Mouse (Mus musculus): ENCODE measurements around the gene Jag1. TPM values are rescaled to one million over a fixed set of nuclear protein-coding genes. Genes with fewer than 3 reads are reported as not detected.

The Jag1 gene
- polyA plus RNA-seq, 1 experiment: 3.1 TPM

DNA sequence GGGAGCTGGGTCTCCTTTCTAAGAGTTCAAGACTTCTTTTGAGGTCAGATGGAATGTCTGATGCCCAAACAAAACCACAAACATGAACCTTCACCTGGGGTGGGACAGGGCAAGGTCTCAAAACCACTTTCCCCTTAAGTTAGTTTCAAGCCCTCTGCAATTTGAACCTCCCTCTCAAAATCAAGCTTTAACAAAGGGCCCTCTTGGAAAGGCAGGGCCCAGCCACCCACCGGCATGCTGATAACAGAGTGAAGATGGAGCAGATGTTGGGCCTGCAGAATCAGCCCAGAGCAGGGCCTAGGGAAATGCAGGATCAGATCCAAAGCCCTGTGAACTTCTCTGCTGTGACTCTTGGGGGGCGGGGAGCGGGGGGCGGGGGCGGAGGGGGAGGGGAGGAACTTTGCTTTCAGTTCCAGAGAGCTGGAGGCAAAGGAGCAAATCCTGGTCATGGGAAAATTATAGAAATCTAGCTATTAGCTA, 19.4 kb downstream of the Jag1 start:
- 18% methylated on average over 5 of the region's 5 CpGs for WGBS
- TF ChIP-seq CTCF (IDR thresholded peaks at IDR 0.05; ENCODE audit: borderline replicate concordance, insufficient read depth, low read depth, low read length) (no peak), POLR2A (IDR thresholded peaks at IDR 0.05; ENCODE audit: borderline replicate concordance, insufficient read depth, low read length) (no peak)
- Histone ChIP-seq H3K27me3 (ENCODE audit: control insufficient read depth, insufficient read depth, low read length) (no peaks in the 10 kb centered on the region), H3K4me1 (ENCODE audit: control insufficient read depth, insufficient read depth, low read length) (no peaks in the 10 kb centered on the region; the same call in 1 of the 2 replicates), H3K4me3 (replicated peaks; ENCODE audit: insufficient read depth, low read depth, low read length) (no peak overlapping the region), H3K27ac (ENCODE audit: insufficient read depth, low read length) (no peak overlapping the region)
- DNase-seq: no peak

DNA sequence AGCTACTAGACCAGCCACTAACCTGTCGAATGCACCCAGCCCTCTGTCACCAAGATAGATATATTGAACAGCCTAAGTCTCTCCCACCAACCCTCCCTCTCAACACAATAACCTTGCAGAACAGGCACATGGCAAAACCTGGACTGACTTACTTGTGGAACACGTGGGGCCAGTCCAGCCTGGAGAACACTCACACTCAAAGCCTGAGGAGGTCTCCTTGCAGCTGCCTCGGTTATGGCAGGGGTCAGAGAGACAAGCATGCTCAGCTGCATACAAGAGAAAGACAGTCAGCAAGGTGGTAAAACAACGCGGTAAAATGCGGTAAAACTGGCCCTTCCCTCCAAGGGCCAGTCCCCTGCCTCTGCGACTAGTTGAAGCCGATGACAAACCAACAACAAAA, 22.1 kb downstream of the Jag1 start:
- H3K27ac ChIP-seq (ENCODE audit: insufficient read depth, low read length): no peak overlapping the region
- no peak overlapping the region for H3K4me3 ChIP-seq (replicated peaks; ENCODE audit: insufficient read depth, low read depth, low read length)
- no peak for DNase-seq
- no peaks in the 10 kb centered on the region; the same call in 1 of the 2 replicates for H3K4me1 ChIP-seq (ENCODE audit: control insufficient read depth, insufficient read depth, low read length)
- WGBS: 74% methylated on average over 8 of the region's 8 CpGs
- TF ChIP-seq POLR2A (IDR thresholded peaks at IDR 0.05; ENCODE audit: borderline replicate concordance, insufficient read depth, low read length): no peak
- no peak for TF ChIP-seq CTCF (IDR thresholded peaks at IDR 0.05; ENCODE audit: borderline replicate concordance, insufficient read depth, low read depth, low read length)
- H3K27me3 ChIP-seq (ENCODE audit: control insufficient read depth, insufficient read depth, low read length): no peaks in the 10 kb centered on the region

DNA sequence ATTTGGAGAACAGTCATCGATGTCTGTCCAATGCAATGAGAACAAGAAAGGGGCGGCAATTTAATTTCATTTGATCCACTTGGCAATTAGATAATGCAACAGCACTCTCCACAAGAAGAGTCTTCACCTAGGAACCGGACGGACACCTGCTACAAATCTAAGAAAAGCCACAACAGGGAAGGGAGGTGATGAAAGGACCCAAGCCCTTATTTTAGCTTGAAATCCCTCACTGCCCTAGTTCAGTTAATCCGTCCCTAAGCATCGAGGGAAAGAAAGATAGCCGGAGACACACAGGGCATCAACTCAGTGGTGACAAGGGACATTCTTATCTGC, 23.2 kb downstream of the Jag1 start:
- TF ChIP-seq POLR2A (IDR thresholded peaks at IDR 0.05; ENCODE audit: borderline replicate concordance, insufficient read depth, low read length): no peak
- no peak for TF ChIP-seq CTCF (IDR thresholded peaks at IDR 0.05; ENCODE audit: borderline replicate concordance, insufficient read depth, low read depth, low read length)
- Histone ChIP-seq H3K27ac (ENCODE audit: insufficient read depth, low read length) (no peak overlapping the region), H3K27me3 (ENCODE audit: control insufficient read depth, insufficient read depth, low read length) (no peaks in the 10 kb centered on the region), H3K4me3 (replicated peaks; ENCODE audit: insufficient read depth, low read depth, low read length) (no peak overlapping the region), H3K4me1 (ENCODE audit: control insufficient read depth, insufficient read depth, low read length) (no peaks in the 10 kb centered on the region)
- WGBS: 50% methylated on average over 7 of the region's 7 CpGs
- no peak for DNase-seq

- no peaks in the 10 kb centered on the region for H3K4me1 ChIP-seq (ENCODE audit: control insufficient read depth, insufficient read depth, low read length)
- H3K4me3 ChIP-seq (replicated peaks; ENCODE audit: insufficient read depth, low read depth, low read length): no peak overlapping the region
- 22% methylated on average over 10 of the region's 10 CpGs for WGBS
- DNase-seq: no peak
- H3K27me3 ChIP-seq (ENCODE audit: control insufficient read depth, insufficient read depth, low read length): no peaks in the 10 kb centered on the region
- TF ChIP-seq POLR2A (IDR thresholded peaks at IDR 0.05; ENCODE audit: borderline replicate concordance, insufficient read depth, low read length) (no peak), CTCF (IDR thresholded peaks at IDR 0.05; ENCODE audit: borderline replicate concordance, insufficient read depth, low read depth, low read length) (no peak)
- H3K27ac ChIP-seq (ENCODE audit: insufficient read depth, low read length): no peak overlapping the region
Measured at GRCm38 (mm10) chr2:137092523-137093297, 23.7 kb downstream of the Jag1 start.

- TF ChIP-seq CTCF (IDR thresholded peaks at IDR 0.05; ENCODE audit: borderline replicate concordance, insufficient read depth, low read depth, low read length) (no peak), POLR2A (IDR thresholded peaks at IDR 0.05; ENCODE audit: borderline replicate concordance, insufficient read depth, low read length) (no peak)
- Histone ChIP-seq H3K4me3 (replicated peaks; ENCODE audit: insufficient read depth, low read depth, low read length) (no peak overlapping the region), H3K27ac (ENCODE audit: insufficient read depth, low read length) (no peak overlapping the region), H3K27me3 (ENCODE audit: control insufficient read depth, insufficient read depth, low read length) (no peaks in the 10 kb centered on the region), H3K4me1 (ENCODE audit: control insufficient read depth, insufficient read depth, low read length) (no peaks in the 10 kb centered on the region)
- no peak for DNase-seq
- WGBS: 79% methylated on average over 11 of the region's 11 CpGs
Measured at GRCm38 (mm10) chr2:137091766-137092522, 24.5 kb downstream of the Jag1 start.

- no peak for DNase-seq
- Histone ChIP-seq H3K27ac (ENCODE audit: insufficient read depth, low read length) (no peak overlapping the region), H3K4me1 (ENCODE audit: control insufficient read depth, insufficient read depth, low read length) (no peaks in the 10 kb centered on the region), H3K27me3 (ENCODE audit: control insufficient read depth, insufficient read depth, low read length) (no peaks in the 10 kb centered on the region), H3K4me3 (replicated peaks; ENCODE audit: insufficient read depth, low read depth, low read length) (no peak overlapping the region)
- 63% methylated on average over 6 of the region's 6 CpGs for WGBS
- TF ChIP-seq POLR2A (IDR thresholded peaks at IDR 0.05; ENCODE audit: borderline replicate concordance, insufficient read depth, low read length): no peak
- no peak for TF ChIP-seq CTCF (IDR thresholded peaks at IDR 0.05; ENCODE audit: borderline replicate concordance, insufficient read depth, low read depth, low read length)
Measured at GRCm38 (mm10) chr2:137087705-137088104, 28.7 kb downstream of the Jag1 start.

DNA sequence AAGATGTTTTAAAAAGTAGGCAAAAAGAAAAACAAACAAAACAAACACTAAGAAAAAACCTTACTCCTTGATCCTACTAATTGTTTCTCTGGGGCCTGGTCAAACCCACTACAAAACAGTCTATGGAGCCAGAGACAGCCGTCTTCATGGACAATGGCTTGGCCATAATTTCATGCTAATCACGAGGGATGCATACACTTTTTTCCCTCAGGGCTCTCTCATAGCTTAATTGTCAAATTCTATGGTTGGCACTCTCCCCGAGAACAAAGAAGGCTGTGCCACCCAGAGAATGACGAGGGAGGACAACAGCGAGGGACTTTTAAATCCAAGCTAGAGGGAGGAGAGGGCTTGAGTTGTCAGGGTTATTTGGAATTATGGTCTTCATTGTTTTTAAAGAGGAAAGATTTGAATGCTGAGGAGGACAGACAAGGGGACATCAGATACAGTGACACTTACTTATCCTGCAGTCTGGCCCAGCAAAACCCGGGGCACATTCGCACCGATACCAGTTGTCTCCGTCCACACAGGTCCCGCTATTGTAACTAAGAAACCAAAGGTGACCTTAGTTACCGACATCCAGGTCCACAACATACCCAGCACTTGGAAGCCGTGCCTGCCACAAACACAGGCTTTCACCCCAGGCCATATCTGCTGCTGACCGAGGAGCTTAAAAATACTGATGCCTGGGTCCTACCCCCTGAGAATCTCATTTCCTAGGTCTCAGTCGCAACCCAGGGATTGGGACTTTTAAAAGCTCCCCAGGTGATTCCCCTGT, 29.6 kb downstream of the Jag1 start:
- Histone ChIP-seq H3K4me1 (ENCODE audit: control insufficient read depth, insufficient read depth, low read length) (no peaks in the 10 kb centered on the region), H3K4me3 (replicated peaks; ENCODE audit: insufficient read depth, low read depth, low read length) (no peak overlapping the region), H3K27me3 (ENCODE audit: control insufficient read depth, insufficient read depth, low read length) (no peaks in the 10 kb centered on the region), H3K27ac (ENCODE audit: insufficient read depth, low read length) (no peak overlapping the region)
- DNase-seq: no peak
- 55% methylated on average over 14 of the region's 14 CpGs for WGBS
- TF ChIP-seq POLR2A (IDR thresholded peaks at IDR 0.05; ENCODE audit: borderline replicate concordance, insufficient read depth, low read length) (no peak), CTCF (IDR thresholded peaks at IDR 0.05; ENCODE audit: borderline replicate concordance, insufficient read depth, low read depth, low read length) (no peak)

All from cerebellum, adult 2 months (tissue).